Mouse (Mus musculus): ENCODE measurements around the gene Cyb561a3.
A peak's percentile ranks its signal among the peaks of the same experiment; 100 is the strongest.
"Not testable (repeated sequence)": the region's sequence is repeated elsewhere in the genome, so short reads cannot be mapped to it uniquely, and the experiment has no call there.

Cyb561a3 gene

DNA sequence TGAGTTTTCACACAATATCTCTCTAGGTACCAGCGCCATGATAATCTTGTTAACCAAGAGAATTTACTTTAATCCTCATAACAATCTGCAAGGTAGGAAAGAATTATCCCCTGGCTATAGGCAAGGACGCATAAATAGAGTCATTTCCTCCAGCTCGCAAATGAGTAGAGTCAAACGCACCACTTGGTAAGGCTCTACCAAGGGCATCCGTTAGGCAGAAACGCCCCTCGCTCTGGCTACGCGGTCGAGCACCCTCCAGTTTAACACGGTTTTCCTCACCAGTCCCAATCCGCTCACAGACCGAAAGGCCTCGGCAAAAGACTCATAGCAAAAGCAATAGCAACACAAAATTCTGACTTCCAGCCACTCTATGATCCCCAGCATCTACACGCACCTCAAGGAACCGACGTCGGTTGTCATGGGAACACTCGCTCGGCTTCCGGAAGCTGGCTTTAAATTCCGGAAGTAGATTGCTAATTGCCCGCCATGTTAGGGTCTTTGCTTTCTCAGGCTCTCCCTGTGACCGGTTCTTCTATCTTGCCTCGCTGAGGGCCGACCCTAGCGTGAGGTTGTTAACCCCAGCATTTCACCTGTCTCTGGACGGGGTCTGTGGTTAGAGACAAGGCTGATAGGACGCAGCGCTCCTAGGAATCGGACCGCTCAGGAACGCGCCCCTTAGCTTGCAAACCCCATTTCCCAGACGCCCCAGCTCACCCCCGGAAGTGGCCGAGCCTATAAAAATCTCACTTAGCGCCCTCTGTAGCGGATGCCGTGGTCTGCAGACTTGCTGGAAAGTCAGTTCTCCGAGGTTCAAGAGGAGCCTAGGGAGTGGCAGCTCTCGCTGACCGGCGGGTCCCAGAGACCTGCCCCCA, at the start of gene Cyb561a3, which contains the start of gene Tmem138:
Cyb561a3 (plus strand) TSS at position 483 of the 872 bp plus-strand sequence.
Tmem138 (minus strand) TSS at position 673 of the 872 bp plus-strand sequence.
- peak; percentile 87 to 91 for DNase-seq (ENCODE audit: low read depth in 2 of 2, low spot score in 2 of 2)

GRCm38 (mm10) chr19:10530082-10530481, 46.9 kb upstream of the Cyb561a3 start:
- DNase-seq (ENCODE audit: low read depth in 2 of 2, low spot score in 2 of 2), result no peak

GRCm38 (mm10) chr19:10539454-10539853, 37.5 kb upstream of the Cyb561a3 start:
- DNase-seq (ENCODE audit: low read depth in 2 of 2, low spot score in 2 of 2), result no peak

DNA sequence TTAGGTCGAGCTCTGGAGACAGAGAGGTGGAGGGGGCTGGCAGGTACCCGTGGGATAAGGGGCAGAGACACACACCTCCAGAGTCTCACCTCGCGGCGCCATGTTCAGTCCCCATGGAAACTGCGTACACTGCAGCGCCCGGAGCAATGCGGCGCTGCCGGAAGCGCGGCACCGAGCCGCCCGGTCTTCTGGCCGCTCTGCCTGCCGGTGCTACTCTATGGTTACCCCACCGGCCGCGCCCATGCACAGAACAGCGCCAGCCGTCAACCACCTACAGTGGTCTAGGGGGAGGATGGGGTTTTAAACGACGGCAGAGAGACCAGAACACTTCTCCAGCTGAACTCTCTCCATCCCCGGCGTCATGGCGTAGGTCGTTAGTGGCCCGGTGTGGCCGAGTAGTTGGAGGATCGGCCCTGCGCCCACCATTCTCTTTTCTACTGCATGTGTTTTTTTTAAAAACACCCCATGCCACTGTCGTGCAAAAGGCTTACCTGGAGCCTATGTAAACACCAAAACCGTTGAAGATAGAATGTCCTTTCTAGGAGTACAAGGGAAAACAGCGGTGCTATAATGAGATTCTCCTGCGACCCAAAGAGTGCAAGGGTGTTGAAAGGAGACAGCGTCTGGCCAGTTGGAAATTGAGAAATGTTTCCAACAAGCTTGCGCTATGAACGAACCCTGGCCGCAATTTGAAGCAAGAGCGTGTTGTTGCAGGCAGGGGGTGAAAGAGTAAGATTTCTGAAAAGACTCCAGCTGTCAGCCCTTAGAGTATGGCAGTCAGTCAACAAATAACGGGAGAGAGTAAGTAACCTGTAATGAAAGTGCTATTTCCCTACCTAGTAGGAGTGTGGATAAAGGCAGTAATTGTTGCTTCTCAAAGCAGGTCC, 21.1 kb upstream of the Cyb561a3 start, which contains the start of gene Tmem216:
Tmem216 (minus strand) TSS at position 615 of the 887 bp plus-strand sequence.
- DNase-seq (ENCODE audit: low read depth in 2 of 2, low spot score in 2 of 2), result peak; percentile 74 to 80

DNA sequence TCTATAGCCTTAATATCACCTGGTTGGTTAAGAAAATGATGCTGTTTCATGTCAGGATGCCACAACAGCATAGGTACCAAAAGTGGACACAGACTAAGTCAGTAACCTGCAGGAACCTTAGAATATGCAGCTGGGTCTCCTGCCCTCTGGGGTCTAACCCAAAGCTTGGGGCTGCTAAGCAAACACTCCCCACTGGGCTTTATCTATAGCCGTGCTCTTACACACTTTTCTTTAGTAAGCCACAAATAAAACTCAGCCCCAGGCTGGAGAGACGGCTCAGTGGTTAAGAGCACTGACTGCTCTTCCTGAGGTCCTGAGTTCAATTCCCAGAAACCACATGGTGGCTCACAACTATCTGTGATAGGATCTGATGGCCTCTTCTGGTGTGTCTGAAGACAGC, 20.0 kb upstream of the Cyb561a3 start:
- no peak for DNase-seq (ENCODE audit: low read depth in 2 of 2, low spot score in 2 of 2)

GRCm38 (mm10) chr19:10557430-10557829, 19.5 kb upstream of the Cyb561a3 start:
- no peak for DNase-seq (ENCODE audit: low read depth in 2 of 2, low spot score in 2 of 2)

DNA sequence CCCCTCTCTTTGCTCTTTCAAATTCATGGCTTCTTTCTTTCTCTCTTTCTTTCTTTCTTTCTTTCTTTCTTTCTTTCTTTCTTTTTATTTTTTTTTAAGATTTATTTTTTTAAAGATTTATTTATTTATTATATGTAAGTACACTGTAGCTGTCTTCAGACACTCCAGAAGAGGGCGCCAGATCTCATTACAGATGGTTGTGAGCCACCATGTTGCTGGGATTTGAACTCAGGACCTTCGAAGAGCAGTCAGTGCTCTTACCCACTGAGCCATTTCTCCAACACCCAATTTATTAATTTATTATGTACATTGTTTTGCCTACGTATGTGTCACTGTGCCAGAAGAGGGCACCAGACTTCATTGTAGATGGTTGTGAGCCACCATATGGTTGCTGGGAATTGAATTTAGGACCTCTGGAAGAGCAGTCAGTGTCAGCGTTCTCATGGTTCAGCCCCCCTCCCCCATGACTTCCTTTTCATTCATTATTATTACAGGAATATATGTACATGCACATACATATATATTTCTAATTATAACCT, 19.1 kb upstream of the Cyb561a3 start:
- not testable (repeated sequence) for DNase-seq (ENCODE audit: low read depth in 2 of 2, low spot score in 2 of 2)

- DNase-seq (ENCODE audit: low read depth in 2 of 2, low spot score in 2 of 2), result no peak
Observed at GRCm38 (mm10) chr19:10560108-10560507, 16.9 kb upstream of the Cyb561a3 start.

DNA sequence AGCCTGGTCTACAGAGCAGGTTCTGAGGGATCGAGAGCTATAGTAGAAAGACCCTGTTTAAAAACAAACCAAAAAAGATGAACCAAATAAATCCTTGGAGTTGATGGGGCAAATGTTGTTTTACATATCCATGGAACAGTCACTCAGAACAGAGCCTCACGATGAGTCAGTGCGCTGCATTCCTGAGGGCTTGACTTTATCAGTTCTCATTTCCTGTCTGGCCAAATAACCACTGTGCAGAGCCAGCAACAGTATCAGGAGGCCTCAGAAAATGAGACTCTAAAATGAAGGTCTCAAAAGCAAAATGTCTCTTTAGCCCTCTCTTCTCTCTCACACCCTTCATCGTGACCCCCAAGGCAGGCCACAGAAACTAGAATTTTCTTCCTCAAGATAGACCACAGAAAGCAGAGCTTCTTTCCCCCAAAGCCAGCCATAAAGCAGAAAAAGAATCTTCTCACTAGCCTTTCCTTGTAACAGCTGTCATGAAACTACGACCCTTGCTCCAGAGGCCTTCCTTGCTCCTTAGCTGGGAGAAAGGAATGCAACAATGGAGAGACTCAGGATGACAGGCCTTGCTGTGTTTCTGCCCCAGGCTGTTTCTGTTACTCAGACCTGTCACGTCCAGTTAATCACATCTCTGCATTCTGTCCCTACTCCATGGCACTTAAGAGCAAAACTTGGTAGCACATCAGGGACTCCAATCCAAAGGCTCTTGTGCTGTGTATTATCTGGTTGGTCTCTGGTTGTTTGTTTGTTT, 15.2 kb upstream of the Cyb561a3 start:
- no peak for DNase-seq (ENCODE audit: low read depth in 2 of 2, low spot score in 2 of 2)

- no peak for DNase-seq (ENCODE audit: low read depth in 2 of 2, low spot score in 2 of 2)
Observed at GRCm38 (mm10) chr19:10562351-10562750, 14.6 kb upstream of the Cyb561a3 start.

DNA sequence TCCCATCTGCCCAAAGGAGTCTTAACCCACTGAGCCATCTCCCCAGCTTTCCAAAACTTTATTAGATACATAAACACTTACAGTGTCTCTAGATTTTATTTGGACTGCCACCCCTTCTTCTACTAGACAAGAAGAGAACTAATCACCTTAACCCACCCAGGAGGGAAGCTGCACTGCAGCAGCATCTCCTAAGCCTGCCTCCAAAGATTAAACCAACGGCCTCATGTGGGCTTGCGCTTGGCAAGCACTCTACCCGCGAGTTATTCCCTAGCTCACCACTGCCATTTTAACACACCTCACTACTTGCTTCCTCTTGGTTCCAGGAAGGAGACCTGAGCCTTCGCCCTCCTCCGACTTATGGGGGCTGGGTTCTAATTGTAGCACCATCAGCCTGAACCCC, 12.7 kb upstream of the Cyb561a3 start:
- no peak for DNase-seq (ENCODE audit: low read depth in 2 of 2, low spot score in 2 of 2)

- DNase-seq (ENCODE audit: low read depth in 2 of 2, low spot score in 2 of 2), result no peak
Observed at GRCm38 (mm10) chr19:10565217-10565616, 11.8 kb upstream of the Cyb561a3 start.

DNA sequence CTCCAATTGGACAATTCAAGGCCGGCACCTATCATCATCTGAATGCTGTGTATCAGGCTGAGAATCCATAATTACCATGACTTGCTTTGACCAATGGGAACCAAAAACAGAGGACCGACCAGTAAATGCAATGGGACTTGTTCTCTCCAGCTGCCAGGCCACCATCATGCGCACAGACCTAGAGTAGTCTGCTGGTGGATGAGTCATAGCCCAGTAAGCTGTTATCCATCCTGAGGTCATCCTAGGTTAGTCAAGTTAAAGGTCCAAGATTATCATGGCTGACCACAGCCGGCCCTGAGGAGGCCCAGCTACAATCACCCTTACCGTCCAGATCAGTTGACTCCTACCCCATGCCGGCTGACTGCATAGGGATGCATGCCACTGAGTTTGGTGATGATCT, 7.3 kb upstream of the Cyb561a3 start:
- no peak for DNase-seq (ENCODE audit: low read depth in 2 of 2, low spot score in 2 of 2)

- no peak for DNase-seq (ENCODE audit: low read depth in 2 of 2, low spot score in 2 of 2)
Observed at GRCm38 (mm10) chr19:10580102-10580501, 3.1 kb downstream of the Cyb561a3 start.

DNA sequence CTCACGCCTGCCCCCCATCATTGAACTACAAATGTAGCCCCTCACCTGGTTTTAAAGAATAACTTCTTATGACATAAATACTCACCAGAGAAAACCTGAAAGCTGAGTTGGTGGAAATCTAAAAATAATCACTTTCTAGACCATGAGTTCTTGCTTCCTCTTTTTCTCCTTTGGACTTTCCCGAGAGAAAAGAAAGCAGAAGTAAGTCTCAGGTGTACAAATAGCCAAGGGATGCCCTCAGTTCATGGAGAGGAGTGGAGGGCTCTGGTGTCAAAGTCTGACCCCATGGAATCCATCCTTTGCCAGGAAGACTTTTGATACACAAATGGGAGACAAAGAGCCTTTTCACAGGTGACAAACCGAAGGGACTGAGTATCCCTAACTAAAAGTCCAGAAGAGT, 3.8 kb downstream of the Cyb561a3 start:
- no peak for DNase-seq (ENCODE audit: low read depth in 2 of 2, low spot score in 2 of 2)

- DNase-seq (ENCODE audit: low read depth in 2 of 2, low spot score in 2 of 2), result no peak
Observed at GRCm38 (mm10) chr19:10581984-10582383, 5.0 kb downstream of the Cyb561a3 start.

- no peak for DNase-seq (ENCODE audit: low read depth in 2 of 2, low spot score in 2 of 2)
Observed at GRCm38 (mm10) chr19:10583550-10584146, 6.7 kb downstream of the Cyb561a3 start.

DNA sequence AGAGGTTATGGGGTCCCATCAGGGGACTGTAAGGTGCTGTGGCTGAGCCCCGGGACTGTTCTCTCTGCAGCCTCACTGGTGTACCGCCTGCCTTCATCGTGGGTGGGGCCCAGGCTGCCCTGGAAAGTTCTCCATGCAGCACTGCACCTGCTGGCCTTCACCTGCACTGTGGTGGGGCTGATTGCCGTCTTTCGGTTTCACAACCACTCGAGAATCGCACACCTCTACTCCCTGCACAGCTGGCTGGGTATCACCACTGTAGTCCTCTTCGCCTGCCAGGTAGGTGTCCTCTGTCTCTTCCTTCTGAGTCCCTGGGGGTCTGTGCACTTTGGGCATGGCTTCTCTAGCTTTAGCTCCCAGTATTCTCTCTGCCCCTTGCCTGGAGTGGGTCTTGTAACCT, 8.1 kb downstream of the Cyb561a3 start:
- no peak for DNase-seq (ENCODE audit: low read depth in 2 of 2, low spot score in 2 of 2)

DNA sequence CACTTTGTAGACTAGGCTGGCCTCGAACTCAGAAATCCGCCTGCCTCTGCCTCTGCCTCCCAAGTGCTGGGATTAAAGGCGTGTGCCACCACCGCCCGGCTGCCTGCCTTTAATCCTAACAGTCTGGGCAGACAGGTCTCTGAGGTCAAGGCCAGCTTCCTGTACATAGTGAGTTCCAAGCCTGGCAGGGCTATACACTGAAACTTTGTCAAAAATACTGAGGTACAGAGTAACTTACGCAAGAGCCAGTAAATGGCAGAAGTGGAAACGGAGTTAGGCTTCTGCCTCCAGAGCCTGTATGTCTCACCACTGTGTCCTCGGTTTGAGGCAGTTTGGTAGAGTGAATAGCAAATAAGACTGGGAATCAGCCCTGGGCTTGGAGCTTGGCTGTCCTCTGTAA, 10.3 kb downstream of the Cyb561a3 start:
- no peak for DNase-seq (ENCODE audit: low read depth in 2 of 2, low spot score in 2 of 2)

GRCm38 (mm10) chr19:10589127-10589857, 12.3 kb downstream of the Cyb561a3 start:
- DNase-seq (ENCODE audit: low read depth in 2 of 2, low spot score in 2 of 2), result no peak

Measured in CD8-positive naive resting alpha-beta T cell, adult 2 months (primary cell).